Comparison of ENCODE assay signal across 8 mouse cellular contexts in genomic region chr14:46060622-46061381, GRCm38 (mm10).
DNase-seq lines count a peak whose midpoint lies in the region; ATAC-seq lines count a peak whose summit lies in the region.

No protein-coding gene starts in this region.

- peak overlapping the region; percentile 51; the same call in 1 of the 2 replicates for H3K27ac ChIP-seq in forebrain, embryonic 10.5 days
- H3K27ac ChIP-seq in hindbrain, embryonic 15.5 days (replicated peaks): no peak overlapping the region
- peak overlapping the region; percentile 34; the same call in 1 of the 2 replicates for H3K27ac ChIP-seq in midbrain, embryonic 10.5 days (replicated peaks)
- H3K27ac ChIP-seq in stomach, embryonic 15.5 days: no peak overlapping the region

- no peaks in the 10 kb centered on the region for H3K9me3 ChIP-seq in forebrain, embryonic 10.5 days
- no peaks in the 10 kb centered on the region for H3K9me3 ChIP-seq in hindbrain, embryonic 15.5 days
- H3K9me3 ChIP-seq in midbrain, embryonic 10.5 days (replicated peaks): no peaks in the 10 kb centered on the region
- no peaks in the 10 kb centered on the region for H3K9me3 ChIP-seq in stomach, embryonic 15.5 days

- H3K4me1 ChIP-seq in forebrain, embryonic 10.5 days: peaks cover 11% of the 10 kb centered on the region
- peaks cover 7% of the 10 kb centered on the region for H3K4me1 ChIP-seq in hindbrain, embryonic 15.5 days (replicated peaks)
- H3K4me1 ChIP-seq in midbrain, embryonic 10.5 days: peaks cover 9% of the 10 kb centered on the region
- no peaks in the 10 kb centered on the region for H3K4me1 ChIP-seq in stomach, embryonic 15.5 days

- peak overlapping the region; percentile 35 for H3K4me3 ChIP-seq in forebrain, embryonic 10.5 days
- H3K4me3 ChIP-seq in hindbrain, embryonic 15.5 days: peak overlapping the region; percentile 25
- peak overlapping the region; percentile 18; the same call in 1 of the 2 replicates for H3K4me3 ChIP-seq in midbrain, embryonic 10.5 days
- peak overlapping the region; percentile 25 for H3K4me3 ChIP-seq in stomach, embryonic 15.5 days (replicated peaks)

- 0 out of 2 replicates have a peak, but pooled peaks cover 11% of the 10 kb centered on the region for H3K27me3 ChIP-seq in forebrain, embryonic 10.5 days (ENCODE audit: poor library complexity, severe bottlenecking)
- H3K27me3 ChIP-seq in hindbrain, embryonic 15.5 days: no peaks in the 10 kb centered on the region
- no peaks in the 10 kb centered on the region for H3K27me3 ChIP-seq in midbrain, embryonic 10.5 days (ENCODE audit: low read depth, poor library complexity, severe bottlenecking)
- H3K27me3 ChIP-seq in stomach, embryonic 15.5 days (replicated peaks): no peaks in the 10 kb centered on the region

- peak; percentile 28 to 33 for DNase-seq in cerebellum, postnatal 14 days
- DNase-seq in cerebellum, adult 11 months: no peak
- peak; percentile 40 for DNase-seq in forebrain, embryonic 10.5 days (ENCODE audit: extremely low spot score, low spot score)
- peak; percentile 19 to 22 for DNase-seq in layer of hippocampus, postnatal 25 days (ENCODE audit: extremely low spot score in 1 of 2, low spot score in 1 of 2)
- peak; percentile 35 for DNase-seq in midbrain, embryonic 10.5 days (ENCODE audit: low spot score)
- DNase-seq in gastrocnemius, postnatal 25 days: no peak

- WGBS in forebrain, embryonic 10.5 days: 27% methylated on average over 14 of the region's 14 CpGs
- 16% methylated on average over 14 of the region's 14 CpGs for WGBS in hindbrain, embryonic 15.5 days
- WGBS in midbrain, embryonic 10.5 days: 31% methylated on average over 14 of the region's 14 CpGs
- 13% methylated on average over 14 of the region's 14 CpGs for WGBS in stomach, embryonic 15.5 days

- H3K36me3 ChIP-seq in forebrain, embryonic 10.5 days (replicated peaks): no peaks in the 10 kb centered on the region
- no peaks in the 10 kb centered on the region for H3K36me3 ChIP-seq in hindbrain, embryonic 15.5 days
- no peaks in the 10 kb centered on the region for H3K36me3 ChIP-seq in midbrain, embryonic 10.5 days
- H3K36me3 ChIP-seq in stomach, embryonic 15.5 days: no peaks in the 10 kb centered on the region

- peak; percentile 56; the same call in 1 of the 2 replicates for ATAC-seq in hindbrain, embryonic 15.5 days (ENCODE audit: low FRiP score, low read depth)
- peak; percentile 56 for ATAC-seq in stomach, embryonic 15.5 days (ENCODE audit: insufficient read depth, low FRiP score, low read depth)

- no peak overlapping the region for H3K9ac ChIP-seq in hindbrain, embryonic 15.5 days
- H3K9ac ChIP-seq in stomach, embryonic 15.5 days: no peak overlapping the region

- H3K4me2 ChIP-seq in hindbrain, embryonic 15.5 days: peak overlapping the region; percentile 50
- peak overlapping the region; percentile 45 for H3K4me2 ChIP-seq in stomach, embryonic 15.5 days

Comparison
In these comparisons a context has a peak if more than half of its experiments do, and no peak if none do; other contexts are left out.
1. DNase-seq: peak in cerebellum, postnatal 14 days (2 of 2), forebrain, embryonic 10.5 days (single experiment), layer of hippocampus, postnatal 25 days (2 of 2) and midbrain, embryonic 10.5 days (single experiment); none in cerebellum, adult 11 months (single experiment) and gastrocnemius, postnatal 25 days (single experiment).
2. H3K27ac ChIP-seq: peak in forebrain, embryonic 10.5 days (single experiment) and midbrain, embryonic 10.5 days (single experiment); none in hindbrain, embryonic 15.5 days (single experiment) and stomach, embryonic 15.5 days (single experiment).
3. Peak in every context shown above with its lines, with median percentiles within 50 percentile points of each other: H3K4me3 ChIP-seq.